In the genomic region with DNA sequence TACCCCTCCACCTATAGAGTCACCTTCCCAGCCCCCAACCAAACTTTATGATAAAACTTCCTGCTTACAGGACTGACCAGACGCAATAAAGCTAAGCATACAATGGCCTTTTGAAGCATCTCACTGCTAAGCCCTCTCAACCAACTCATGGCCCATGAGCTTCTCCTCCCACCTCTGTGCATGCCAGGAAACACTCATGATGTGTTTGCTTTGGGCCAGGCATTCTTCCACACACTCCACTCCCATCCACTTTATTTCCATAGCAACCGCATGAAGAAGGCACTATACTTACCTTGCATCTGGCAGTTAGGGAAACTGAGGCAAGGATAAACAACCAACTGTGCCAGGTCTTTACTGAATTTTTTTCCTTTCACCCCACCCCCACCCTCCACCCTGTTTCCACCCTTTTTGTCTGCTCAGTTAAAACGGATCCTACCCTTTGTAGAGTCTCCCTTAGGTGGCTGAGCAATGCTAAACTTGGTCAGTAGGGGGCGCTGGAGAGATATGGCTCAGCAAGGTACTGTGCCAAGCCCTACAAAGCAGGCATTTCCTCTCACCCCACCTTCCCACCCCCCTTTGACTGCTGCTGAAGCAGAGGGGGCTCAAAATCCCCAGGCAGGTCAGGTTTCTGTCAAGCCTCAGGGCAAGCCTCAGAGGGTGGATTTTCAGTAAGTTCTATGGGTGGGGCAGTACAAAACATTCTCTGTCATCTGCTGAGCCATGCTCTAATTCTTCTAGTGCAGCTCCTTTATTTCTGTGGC, we compare ENCODE assay signal across 8 mouse cellular contexts. TPM values are rescaled to one million over a fixed set of nuclear protein-coding genes. Genes with fewer than 3 reads are reported as not detected.
DNase-seq lines count a peak whose midpoint lies in the region; ATAC-seq and TF ChIP-seq lines count a peak whose summit lies in the region.

No protein-coding gene starts in this region.

- no peak overlapping the region for H3K9ac ChIP-seq in liver, postnatal 0 days (replicated peaks)

- no peak overlapping the region for H3K4me3 ChIP-seq in liver, postnatal 0 days (ENCODE audit: low read depth, low read length)

- peak; percentile 81 for TF ChIP-seq CTCF in liver, postnatal 0 days (IDR thresholded peaks at IDR 0.05; ENCODE audit: low read depth)

- 29% methylated on average over 4 of the region's 4 CpGs for WGBS in large intestine, adult 2 months
- 45% methylated on average over 4 of the region's 4 CpGs for WGBS in liver, postnatal 0 days (ENCODE audit: insufficient replicate concordance)

- TF ChIP-seq EP300 in liver, postnatal 0 days (IDR thresholded peaks at IDR 0.05; ENCODE audit: low read depth) = no peak

- ATAC-seq in common myeloid progenitor, adult 5-6 weeks (replicated peaks; ENCODE audit: low read depth, poor library complexity, severe bottlenecking) = peak; percentile 93
- ATAC-seq in liver, postnatal 0 days = no peak

- no peaks in the 10 kb centered on the region for H3K4me1 ChIP-seq in liver, postnatal 0 days (ENCODE audit: insufficient read depth)

- H3K36me3 ChIP-seq in liver, postnatal 0 days (replicated peaks; ENCODE audit: insufficient read depth, low read length) = no peaks in the 10 kb centered on the region

- DNase-seq in 3134 (ENCODE audit: extremely low read depth, insufficient read length, low spot score) (peak; percentile 26), R1 (ENCODE audit: low read depth, low spot score) (peak; percentile 66)
- peak; percentile 22 to 43 for DNase-seq in heart, adult 9 months (ENCODE audit: low spot score in 2 of 2)
- DNase-seq in large intestine, adult 2 months (ENCODE audit: low read depth, low spot score) = peak; percentile 10
- peak; percentile 71 for DNase-seq in liver, postnatal 0 days
- DNase-seq in right cerebral cortex, adult 18-20 months = peak; percentile 55
- DNase-seq in urinary bladder, postnatal 25 days (ENCODE audit: low spot score) = peak; percentile 68

- H3K27ac ChIP-seq in liver, postnatal 0 days (ENCODE audit: low read depth) = no peak overlapping the region

- H3K9me3 ChIP-seq in liver, postnatal 0 days (ENCODE audit: low read length) = no peaks in the 10 kb centered on the region

- no peaks in the 10 kb centered on the region for H3K27me3 ChIP-seq in liver, postnatal 0 days (ENCODE audit: insufficient read depth, low read length)

- H3K4me2 ChIP-seq in liver, postnatal 0 days (ENCODE audit: low read depth, low read length) = no peak overlapping the region

RNA-seq across cellular contexts. Expression of gene Adam12, which starts 31.4 kb away (rescaled TPM):
- 0.05 TPM in 1 of 2 replicates, not detected in the other for total RNA-seq in common myeloid progenitor, adult 5-6 weeks (2017)
- polyA plus RNA-seq in large intestine, adult 2 months (2012; rRNA removed) = 0.55 and 0.84 TPM in 2 replicates
- 0.93 and 1.1 TPM in 2 replicates for polyA plus RNA-seq in liver, postnatal 0 days (2015; fragmentation: Nextera tagmentation; extraction: Ambion mirVana)

Comparison
In these comparisons a context has a peak if more than half of its experiments do, and no peak if none do; other contexts are left out.
1. DNase-seq: peak in every context shown above with its lines; median percentile 71 in liver, postnatal 0 days; 68 in urinary bladder, postnatal 25 days; 66 in R1; 55 in right cerebral cortex, adult 18-20 months; 32 in heart, adult 9 months; 26 in 3134; 10 in large intestine, adult 2 months.